Mouse (Mus musculus): Measurements from ENCODE around the gene Acsm1.

DNA sequence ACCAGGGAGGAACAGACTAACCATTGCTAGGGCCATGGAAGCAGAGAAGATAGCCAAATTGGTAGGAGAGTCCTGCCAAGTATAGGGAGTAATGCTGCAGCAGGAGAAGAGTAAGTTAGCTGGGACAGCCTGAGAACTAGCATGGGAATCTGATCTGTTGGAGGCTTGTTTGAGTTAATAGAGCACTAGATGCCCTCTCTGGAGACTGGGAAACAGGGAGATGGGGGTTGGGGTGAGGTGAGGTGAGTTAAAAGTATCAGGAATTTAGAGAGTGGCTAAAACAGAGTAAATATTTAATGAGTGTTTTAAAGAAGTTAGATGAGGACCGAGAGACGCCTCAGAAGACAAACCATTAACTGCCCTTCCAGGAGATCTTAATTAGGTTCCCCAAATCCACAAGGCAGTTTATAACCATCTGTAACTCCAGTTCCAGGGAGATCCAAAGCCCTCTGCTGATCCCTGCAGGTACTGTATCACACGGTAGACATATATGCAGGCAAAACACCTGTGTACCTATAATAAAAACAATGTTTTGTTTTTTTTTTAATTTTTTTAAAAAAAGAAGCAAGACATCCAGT, 12.2 kb upstream of the Acsm1 start:
- TF ChIP-seq POLR2A (IDR thresholded peaks at IDR 0.05; ENCODE audit: borderline replicate concordance, extremely low read depth, insufficient read depth, insufficient read length, poor library complexity, severe bottlenecking) (no peak), CTCF (IDR thresholded peaks at IDR 0.05; ENCODE audit: borderline replicate concordance, extremely low read depth, insufficient read depth, insufficient read length) (no peak)
